Mouse (Mus musculus) heart, embryonic 15.5 days (tissue): ENCODE results near the gene Dera. TPM values are rescaled to one million over a fixed set of nuclear protein-coding genes. Genes with fewer than 3 reads are reported as not detected.
"Not testable (repeated sequence)": the region's sequence is repeated elsewhere in the genome, so short reads cannot be mapped to it uniquely, and the experiment has no call there.

Experiments
- ATAC-seq: fragments of 200-750 bp; cut with Nextera tagmentation; replicated peaks from 2 replicates; pipeline ENCODE4 v1.8.0; 2017; ENCODE audit warnings: low read depth, moderate TSS enrichment; ENCODE audit not compliant: insufficient number of reproducible peaks, insufficient read depth, low FRiP score
- H3K27ac ChIP-seq: fragments of 300-500 bp; sonication (generic); 2 replicates; pipeline ENCODE4 v1.5.1; 2015; ENCODE audit warnings: mild to moderate bottlenecking, inconsistent platforms
- H3K27me3 ChIP-seq: fragments of 300-500 bp; sonication (generic); 2 replicates; pipeline ENCODE4 v1.6.1; 2015; ENCODE audit warnings: inconsistent platforms
- H3K36me3 ChIP-seq: fragments of 300-500 bp; sonication (generic); 2 replicates; pipeline ENCODE4 v1.6.1; 2015; ENCODE audit warnings: mild to moderate bottlenecking, inconsistent platforms
- H3K4me1 ChIP-seq: fragments of 300-500 bp; sonication (generic); replicated peaks from 2 replicates; pipeline ENCODE4 v1.6.1; 2015; ENCODE audit warnings: inconsistent platforms
- H3K4me2 ChIP-seq: fragments of 300-500 bp; sonication (generic); 2 replicates; pipeline ENCODE4 v1.6.1; 2015; ENCODE audit warnings: inconsistent platforms, mild to moderate bottlenecking, moderate library complexity
- H3K4me3 ChIP-seq: fragments of 300-500 bp; sonication (generic); 2 replicates; pipeline ENCODE4 v1.5.1; 2015; ENCODE audit warnings: mild to moderate bottlenecking, inconsistent platforms
- H3K9ac ChIP-seq: fragments of 300-500 bp; sonication (generic); 2 replicates; pipeline ENCODE4 v1.6.1; 2015; ENCODE audit warnings: mild to moderate bottlenecking, inconsistent platforms
- H3K9me3 ChIP-seq: fragments of 300-500 bp; sonication (generic); replicated peaks from 2 replicates; pipeline ENCODE4 v1.6.1; 2016; ENCODE audit warnings: inconsistent platforms
- WGBS: fragments of 180-500 bp; shearing (Covaris S2); methylation state at CpG from one replicate; pipeline ENCODE4 v1.1.7; 2015; ENCODE audit warnings: mixed read lengths; 5-methylcytosine and 5-hydroxymethylcytosine counted together
- polyA plus RNA-seq: library from polyadenylated mRNA; unstranded; fragments of >200 nt; fragmentation: Nextera tagmentation; extraction: Ambion mirVana; gene quantifications from 2 replicates; pipeline ENCODE4 v1.2.1, GENCODE M21; 2015

Gene Dera
- polyA plus RNA-seq, result 37.2 and 38.1 TPM in 2 replicates

DNA sequence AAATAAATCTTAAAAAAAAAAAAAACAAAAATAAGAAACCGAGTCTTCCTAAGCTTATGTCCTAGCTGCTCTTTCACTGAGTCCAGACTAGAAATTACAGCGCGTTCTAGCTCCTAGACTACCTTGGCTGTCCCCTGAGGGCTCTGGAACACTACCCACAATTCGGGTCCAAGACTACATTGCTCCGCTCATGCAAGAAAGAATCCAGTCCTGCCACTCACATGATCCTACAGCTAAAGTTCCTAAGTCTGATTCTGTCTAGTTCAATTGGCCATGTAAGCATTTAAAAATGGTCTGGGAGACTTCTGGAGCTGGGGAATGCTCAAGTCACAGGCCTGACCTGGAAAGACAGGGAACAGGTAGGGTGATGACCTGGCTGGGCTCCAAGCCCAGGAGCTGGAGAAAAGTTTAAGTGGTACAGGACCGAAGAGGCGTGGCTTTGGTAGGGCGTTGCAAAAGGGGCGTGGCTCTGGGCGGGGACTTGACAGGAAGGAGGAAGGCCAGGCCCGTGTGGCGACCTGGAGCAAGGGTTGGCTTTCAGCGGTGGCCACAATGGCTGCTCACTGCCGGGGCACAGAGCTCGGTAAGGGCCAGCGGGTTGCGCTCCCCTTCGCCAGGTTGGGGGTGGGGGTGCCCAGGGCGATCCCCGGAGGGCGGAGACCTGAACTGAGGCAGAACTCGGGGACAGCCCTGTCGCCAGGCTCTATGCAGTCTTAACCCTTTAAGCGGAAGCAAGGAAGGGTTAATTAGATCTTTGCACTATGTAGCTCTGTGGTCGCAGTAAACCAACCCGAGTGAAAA lies at the start of gene Dera:
Gene Dera (plus strand): TSS at position 491 of the 801 bp plus-strand sequence.
- 10% methylated on average over 26 of the region's 26 CpGs for WGBS

GRCm38 (mm10) chr6:137706209-137706608 lies 48.1 kb upstream of the Dera start:
- no peak overlapping the region for H3K4me2 ChIP-seq
- H3K4me1 ChIP-seq, result peaks cover 20% of the 10 kb centered on the region
- no peak overlapping the region for H3K27ac ChIP-seq
- H3K36me3 ChIP-seq, result no peaks in the 10 kb centered on the region
- no peak overlapping the region for H3K9ac ChIP-seq
- WGBS, result 85% methylated on average over 10 of the region's 10 CpGs
- no peak for ATAC-seq
- no peak overlapping the region for H3K4me3 ChIP-seq
- no peaks in the 10 kb centered on the region for H3K27me3 ChIP-seq
- no peaks in the 10 kb centered on the region for H3K9me3 ChIP-seq

More for the DNA sequence above, at the start of gene Dera:
- peak within 1 kb of the TSS; percentile 67 for H3K4me3 ChIP-seq
- peak within 1 kb of the TSS; percentile 34; the same call in 1 of the 2 replicates for H3K27ac ChIP-seq
- peak; percentile 75 for ATAC-seq
- H3K4me2 ChIP-seq, result peak within 1 kb of the TSS; percentile 64
- peaks cover 23% of the 10 kb centered on the region for H3K36me3 ChIP-seq
- H3K9me3 ChIP-seq, result no peaks in the 10 kb centered on the region
- H3K27me3 ChIP-seq, result no peaks in the 10 kb centered on the region
- peaks cover 9% of the 10 kb centered on the region for H3K4me1 ChIP-seq
- peak within 1 kb of the TSS; percentile 69 for H3K9ac ChIP-seq

- H3K9ac ChIP-seq, ATAC-seq, H3K27ac ChIP-seq, H3K9me3 ChIP-seq, H3K4me3 ChIP-seq, H3K36me3 ChIP-seq, H3K4me2 ChIP-seq, H3K27me3 ChIP-seq: not testable (repeated sequence)
- peaks cover 16% of the 10 kb centered on the region for H3K4me1 ChIP-seq
- WGBS, result 83% methylated on average over 13 of the region's 13 CpGs
Measured at GRCm38 (mm10) chr6:137708726-137709405, 45.5 kb upstream of the Dera start.

- Histone ChIP-seq H3K36me3 (no peaks in the 10 kb centered on the region), H3K4me1 (0 out of 2 replicates have a peak, but pooled peaks cover 4% of the 10 kb centered on the region), H3K9me3 (no peaks in the 10 kb centered on the region), H3K27me3 (no peaks in the 10 kb centered on the region), H3K4me2 (no peak overlapping the region), H3K9ac (no peak overlapping the region), H3K27ac (no peak overlapping the region; the same call in 1 of the 2 replicates), H3K4me3 (no peak overlapping the region)
- ATAC-seq, result peak; percentile 50; the same call in 1 of the 2 replicates
- 69% methylated on average over 14 of the region's 14 CpGs for WGBS
Measured at GRCm38 (mm10) chr6:137710179-137711037, 43.9 kb upstream of the Dera start.

DNA sequence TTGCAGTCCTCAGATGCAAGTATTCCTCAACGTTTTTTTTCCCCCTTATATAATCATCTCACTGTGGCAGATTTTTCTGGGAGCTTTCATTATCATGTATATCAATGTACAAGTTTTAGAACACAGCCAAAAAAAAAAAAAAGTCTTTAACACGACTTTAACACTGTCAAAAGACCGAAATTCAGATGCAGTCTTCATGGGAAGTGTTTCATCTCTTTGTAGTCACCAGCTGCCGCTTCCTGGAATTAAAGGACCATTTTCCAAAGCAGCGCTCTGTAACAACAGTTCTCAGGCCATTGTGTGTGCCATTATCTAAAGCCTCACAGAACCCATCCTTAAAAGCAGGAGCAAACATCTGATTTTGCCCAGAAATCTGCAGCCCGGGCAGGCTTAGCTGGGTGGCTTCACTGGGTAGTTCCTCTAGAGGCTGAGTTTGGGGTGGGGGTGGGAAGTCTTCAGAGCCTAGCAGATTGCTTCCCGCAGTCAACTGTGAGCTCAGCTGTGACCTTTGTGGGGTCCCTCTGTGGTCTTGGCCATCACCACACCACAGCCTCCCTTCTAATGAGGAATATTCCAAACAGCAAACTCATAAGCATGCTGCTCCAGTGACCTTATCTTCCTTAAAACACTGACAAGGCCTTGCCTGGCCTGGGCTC lies 41.6 kb upstream of the Dera start:
- no peak overlapping the region for H3K9ac ChIP-seq
- 0 out of 2 replicates have a peak, but pooled peaks cover 4% of the 10 kb centered on the region for H3K4me1 ChIP-seq
- H3K9me3 ChIP-seq, result no peaks in the 10 kb centered on the region
- 53% methylated on average over 7 of the region's 7 CpGs for WGBS
- no peaks in the 10 kb centered on the region for H3K36me3 ChIP-seq
- H3K4me3 ChIP-seq, result no peak overlapping the region
- ATAC-seq, result no peak
- H3K4me2 ChIP-seq, result no peak overlapping the region
- H3K27me3 ChIP-seq, result no peaks in the 10 kb centered on the region
- H3K27ac ChIP-seq, result peak overlapping the region; percentile 47

DNA sequence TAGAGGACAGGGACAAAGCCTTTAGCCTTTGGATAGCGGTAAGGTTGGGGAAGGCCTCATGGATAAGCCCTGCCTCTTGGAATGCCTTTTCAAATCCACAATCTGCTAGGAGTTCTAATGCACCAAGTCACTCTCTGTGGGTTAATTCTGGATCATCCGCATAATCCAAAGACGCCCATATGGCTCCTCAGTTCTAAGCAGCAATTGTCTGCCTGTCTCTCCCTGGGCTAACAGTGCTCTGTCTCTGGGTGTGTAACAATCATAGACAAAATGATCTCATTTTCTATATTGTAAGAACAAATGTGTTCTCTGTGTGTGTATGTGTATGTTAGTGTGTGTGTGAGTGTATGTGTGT lies 41.1 kb upstream of the Dera start:
- ATAC-seq, result no peak
- Histone ChIP-seq H3K27me3 (no peaks in the 10 kb centered on the region), H3K9me3 (no peaks in the 10 kb centered on the region), H3K36me3 (no peaks in the 10 kb centered on the region), H3K9ac (no peak overlapping the region), H3K27ac (peak overlapping the region; percentile 47; the same call in 1 of the 2 replicates), H3K4me2 (no peak overlapping the region), H3K4me3 (no peak overlapping the region), H3K4me1 (0 out of 2 replicates have a peak, but pooled peaks cover 4% of the 10 kb centered on the region)
- 73% methylated on average over 3 of the region's 3 CpGs for WGBS

GRCm38 (mm10) chr6:137716802-137717201 lies 37.5 kb upstream of the Dera start:
- Histone ChIP-seq H3K4me2 (no peak overlapping the region), H3K4me3 (no peak overlapping the region), H3K9ac (no peak overlapping the region), H3K27me3 (no peaks in the 10 kb centered on the region), H3K9me3 (no peaks in the 10 kb centered on the region), H3K27ac (no peak overlapping the region), H3K4me1 (0 out of 2 replicates have a peak, but pooled peaks cover 4% of the 10 kb centered on the region), H3K36me3 (no peaks in the 10 kb centered on the region)
- 44% methylated on average over 5 of the region's 5 CpGs for WGBS
- ATAC-seq, result no peak

GRCm38 (mm10) chr6:137722220-137722931 lies 32.0 kb upstream of the Dera start:
- Histone ChIP-seq H3K4me2 (no peak overlapping the region), H3K9me3 (no peaks in the 10 kb centered on the region), H3K4me1 (no peaks in the 10 kb centered on the region), H3K27me3 (no peaks in the 10 kb centered on the region), H3K27ac (no peak overlapping the region), H3K36me3 (no peaks in the 10 kb centered on the region), H3K4me3 (no peak overlapping the region), H3K9ac (no peak overlapping the region)
- ATAC-seq, result no peak
- WGBS, result 78% methylated on average over 15 of the region's 15 CpGs

DNA sequence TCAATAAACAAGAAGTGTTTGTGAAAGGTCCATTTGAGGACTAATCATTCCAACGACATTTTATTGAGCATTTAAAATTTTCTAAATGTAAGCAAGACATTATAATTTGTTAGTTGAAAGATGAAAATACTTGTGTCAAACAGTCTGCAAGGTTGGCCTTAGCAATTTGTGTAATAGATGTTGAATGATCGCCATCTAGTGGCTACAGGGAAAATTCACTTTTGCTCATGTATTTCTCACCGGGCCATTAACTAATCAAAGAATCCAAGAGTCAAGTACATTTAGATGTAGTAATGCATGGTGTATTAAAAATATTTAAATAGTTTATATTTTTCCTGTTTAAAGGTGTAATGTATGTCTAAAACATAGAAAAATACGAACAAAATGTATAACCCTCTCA lies 30.4 kb upstream of the Dera start:
- ATAC-seq, result no peak

GRCm38 (mm10) chr6:137734460-137734845 lies 19.9 kb upstream of the Dera start:
- 2% methylated on average over 7 of the region's 7 CpGs for whole genome bisulfite sequencing
- Histone ChIP-seq H3K36me3 (peaks cover 11% of the 10 kb centered on the region), H3K9ac (peak overlapping the region; percentile 26), H3K4me1 (peaks cover 14% of the 10 kb centered on the region), H3K4me2 (peak overlapping the region; percentile 80), H3K9me3 (no peaks in the 10 kb centered on the region), H3K27me3 (peaks cover 7% of the 10 kb centered on the region), H3K27ac (peak overlapping the region; percentile 78), H3K4me3 (peak overlapping the region; percentile 80)
- no peak for ATAC-seq

More for the DNA sequence above, 30.4 kb upstream of the Dera start:
- H3K4me3 ChIP-seq, result no peak overlapping the region
- no peak overlapping the region for H3K27ac ChIP-seq
- no peaks in the 10 kb centered on the region for H3K36me3 ChIP-seq
- 4% methylated on average over 4 of the region's 4 CpGs for WGBS
- H3K4me2 ChIP-seq, result no peak overlapping the region
- H3K9ac ChIP-seq, result no peak overlapping the region
- H3K9me3 ChIP-seq, result no peaks in the 10 kb centered on the region
- 0 out of 2 replicates have a peak, but pooled peaks cover 3% of the 10 kb centered on the region for H3K27me3 ChIP-seq
- H3K4me1 ChIP-seq, result no peaks in the 10 kb centered on the region
